Mouse (Mus musculus) testis, adult 2 months (tissue): ENCODE data around the gene Mad1l1. TPM values are rescaled to one million over a fixed set of nuclear protein-coding genes. Genes with fewer than 3 reads are reported as not detected.
A peak's percentile ranks its signal among the peaks of the same experiment; 100 is the strongest.
"Not testable (repeated sequence)": the region's sequence is repeated elsewhere in the genome, so short reads cannot be mapped to it uniquely, and the experiment has no call there.

ENCODE experiments used
- H3K27ac ChIP-seq: fragments of 200-500 bp; 2 replicates; pipeline ENCODE4 v1.5.1; 2012; ENCODE audit warnings: low read depth, low read length; ENCODE audit not compliant: control insufficient read depth, insufficient read depth
- H3K27me3 ChIP-seq: fragments of 200-500 bp; 2 replicates; pipeline ENCODE4 v1.6.1; 2012; ENCODE audit warnings: mild to moderate bottlenecking, low read length, moderate library complexity; ENCODE audit not compliant: control insufficient read depth, insufficient read depth
- H3K36me3 ChIP-seq: fragments of 200-500 bp; 2 replicates; pipeline ENCODE4 v1.6.1; 2012; ENCODE audit warnings: mild to moderate bottlenecking, low read length; ENCODE audit not compliant: control insufficient read depth, insufficient read depth
- H3K4me1 ChIP-seq: fragments of 200-500 bp; 2 replicates; pipeline ENCODE4 v1.6.1; 2012; ENCODE audit warnings: low read length; ENCODE audit not compliant: control insufficient read depth, insufficient read depth
- H3K4me3 ChIP-seq: fragments of 200-500 bp; 2 replicates; pipeline ENCODE4 v1.5.1; 2012; ENCODE audit warnings: low read depth, mild to moderate bottlenecking, low read length, moderate library complexity, mixed read lengths; ENCODE audit not compliant: control insufficient read depth
- CTCF ChIP-seq: fragments of 200-500 bp; IDR thresholded peaks from 2 replicates; pipeline ENCODE4 v1.5.1; 2012; ENCODE audit warnings: low read depth, mild to moderate bottlenecking, inconsistent platforms, low read length, moderate library complexity; ENCODE audit not compliant: control insufficient read depth, insufficient read depth, insufficient replicate concordance
- POLR2A ChIP-seq: fragments of 200-500 bp; IDR thresholded peaks from 2 replicates; pipeline ENCODE4 v1.6.1; 2012; ENCODE audit warnings: low read depth, mild to moderate bottlenecking, inconsistent platforms, low read length, moderate library complexity; ENCODE audit not compliant: control insufficient read depth
- polyA plus RNA-seq: library from polyadenylated mRNA; depleted of rRNA; stranded (reverse); fragments of >200 nt; gene quantifications from 2 replicates; pipeline ENCODE4 v1.2.3, GENCODE M21; 2012; rRNA removed

Mad1l1 gene
- 16.7 and 17.0 TPM in 2 replicates for polyA plus RNA-seq

GRCm38 (mm10) chr5:140321042-140321755, at the start of gene Mad1l1, which contains the start of gene Nudt1:
TSS of gene Mad1l1 (minus strand) at chr5:140321552.
TSS of gene Nudt1 (plus strand) at chr5:140321656.
- Histone ChIP-seq H3K27ac (peak within 1 kb of the TSS; percentile 73), H3K27me3 (no peaks in the 10 kb centered on the region), H3K36me3 (no peaks in the 10 kb centered on the region), H3K4me3 (peak within 1 kb of the TSS; percentile 96), H3K4me1 (peaks cover 5% of the 10 kb centered on the region)
- TF ChIP-seq CTCF (no peak), POLR2A (peak; percentile 69)

GRCm38 (mm10) chr5:140370446-140371254, 49.3 kb upstream of the Mad1l1 start:
- H3K36me3 ChIP-seq, result no peaks in the 10 kb centered on the region
- no peaks in the 10 kb centered on the region for H3K27me3 ChIP-seq
- peaks cover 12% of the 10 kb centered on the region for H3K4me1 ChIP-seq
- no peak overlapping the region for H3K4me3 ChIP-seq
- TF ChIP-seq POLR2A (no peak), CTCF (no peak)
- H3K27ac ChIP-seq, result no peak overlapping the region

DNA sequence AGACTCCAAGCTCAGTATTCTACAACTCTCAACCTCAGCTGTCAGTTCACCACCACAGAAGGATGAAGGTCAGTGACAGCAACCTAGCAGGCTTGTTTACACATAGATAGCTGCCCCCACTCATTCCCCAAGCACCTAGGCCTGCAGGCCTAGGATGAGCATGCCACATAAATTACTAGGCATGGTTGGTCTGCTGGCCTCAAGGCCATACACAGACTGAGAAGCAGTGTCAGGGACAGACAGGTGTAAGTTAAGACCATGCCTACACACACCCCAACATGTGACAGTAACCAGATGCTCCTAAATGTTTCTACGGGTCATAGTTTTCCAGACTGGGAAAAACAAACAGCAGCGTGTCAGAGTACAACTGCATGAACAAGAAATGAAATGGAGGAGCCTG, 48.1 kb upstream of the Mad1l1 start:
- Histone ChIP-seq H3K4me1 (peaks cover 12% of the 10 kb centered on the region), H3K4me3 (no peak overlapping the region), H3K27me3 (no peaks in the 10 kb centered on the region), H3K27ac (no peak overlapping the region), H3K36me3 (no peaks in the 10 kb centered on the region)
- TF ChIP-seq POLR2A, result no peak
- no peak for TF ChIP-seq CTCF

DNA sequence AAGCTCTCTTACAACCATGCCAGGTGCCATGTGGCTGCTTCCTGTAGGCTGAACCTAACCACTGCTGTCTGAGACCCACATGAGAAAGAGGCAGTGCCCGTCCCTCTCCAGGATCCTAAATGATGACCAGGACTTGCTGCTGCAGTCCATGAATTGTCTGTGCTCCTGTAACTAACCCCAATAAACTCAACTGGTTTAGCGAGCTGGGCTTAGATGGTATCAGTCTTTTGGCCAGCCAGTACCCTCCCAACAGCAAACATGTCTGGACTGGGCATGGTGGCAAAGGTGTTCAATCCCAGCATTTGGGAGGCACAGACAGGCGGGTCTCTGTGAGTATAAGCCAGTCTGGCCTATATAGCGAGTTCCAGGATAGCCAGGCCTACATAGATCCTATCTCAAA, 47.6 kb upstream of the Mad1l1 start:
- no peak overlapping the region for H3K4me3 ChIP-seq
- TF ChIP-seq CTCF, result no peak
- TF ChIP-seq POLR2A, result no peak
- no peaks in the 10 kb centered on the region for H3K36me3 ChIP-seq
- H3K4me1 ChIP-seq, result peaks cover 10% of the 10 kb centered on the region
- no peak overlapping the region for H3K27ac ChIP-seq
- no peaks in the 10 kb centered on the region for H3K27me3 ChIP-seq

DNA sequence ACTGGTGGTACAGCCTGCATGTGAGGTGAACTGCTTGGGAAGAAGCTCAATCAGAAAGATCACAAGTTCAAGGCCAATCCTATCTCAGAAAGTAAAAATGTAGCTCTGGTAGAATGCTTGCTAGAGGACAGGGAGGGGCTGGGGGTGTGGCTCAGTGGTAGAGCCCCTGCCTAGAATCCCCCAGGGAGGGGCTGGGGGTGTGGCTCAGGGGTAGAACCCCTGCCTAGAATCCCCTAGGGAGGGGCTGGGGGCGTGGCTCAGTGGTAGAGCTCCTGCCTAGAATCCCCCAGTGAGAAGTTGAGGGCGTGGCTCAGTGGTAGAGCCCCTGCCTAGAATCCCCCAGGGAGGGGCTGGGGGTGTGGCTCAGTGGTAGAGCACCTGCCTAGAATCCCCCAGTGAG, 46.8 kb upstream of the Mad1l1 start:
- H3K4me1 ChIP-seq, H3K4me3 ChIP-seq, H3K27me3 ChIP-seq, H3K36me3 ChIP-seq, H3K27ac ChIP-seq: not testable (repeated sequence)

GRCm38 (mm10) chr5:140364415-140364814, 43.1 kb upstream of the Mad1l1 start:
- H3K4me3 ChIP-seq, result no peak overlapping the region
- no peak for TF ChIP-seq POLR2A
- TF ChIP-seq CTCF, result no peak
- H3K27ac ChIP-seq, result no peak overlapping the region

GRCm38 (mm10) chr5:140359930-140360674, 38.8 kb upstream of the Mad1l1 start:
- no peak overlapping the region for H3K27ac ChIP-seq
- no peaks in the 10 kb centered on the region for H3K4me1 ChIP-seq
- H3K36me3 ChIP-seq, result no peaks in the 10 kb centered on the region
- no peaks in the 10 kb centered on the region for H3K27me3 ChIP-seq
- no peak overlapping the region for H3K4me3 ChIP-seq
- no peak for TF ChIP-seq CTCF
- TF ChIP-seq POLR2A, result no peak

More at GRCm38 (mm10) chr5:140364415-140364814, 43.1 kb upstream of the Mad1l1 start:
- Histone ChIP-seq H3K4me1 (peaks cover 8% of the 10 kb centered on the region), H3K36me3 (no peaks in the 10 kb centered on the region), H3K27me3 (no peaks in the 10 kb centered on the region)
